Mouse (Mus musculus): ENCODE data around the gene Pbx4.

GRCm38 (mm10) chr8:69789105-69789504 is 43.2 kb upstream of the Pbx4 start:
- no peak for TF ChIP-seq CTCF (IDR thresholded peaks at IDR 0.05; ENCODE audit: low read depth)
- no peak for TF ChIP-seq EP300 (IDR thresholded peaks at IDR 0.05; ENCODE audit: low read depth)
